28 mouse cellular contexts compared by ENCODE assay signal in the genomic region with DNA sequence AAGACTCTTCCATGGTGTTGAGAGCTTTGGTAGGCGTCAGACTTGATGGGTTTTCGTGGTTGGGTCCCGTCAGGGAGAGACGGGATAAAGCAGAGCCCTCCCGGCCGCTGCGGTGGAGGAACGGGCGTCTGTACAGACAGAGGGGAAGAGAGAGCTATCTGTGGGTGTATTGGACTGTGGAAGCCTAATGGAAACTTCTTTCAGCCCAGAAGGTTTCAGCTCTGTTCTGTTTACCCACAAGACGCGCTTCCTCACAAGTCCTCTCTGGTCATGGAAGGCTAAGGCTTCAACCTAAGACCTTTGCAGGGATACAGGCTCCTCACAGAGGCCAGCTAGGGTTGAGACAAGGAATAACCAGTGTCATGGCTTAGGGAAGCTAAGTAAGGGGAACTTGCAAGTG.
"Had no signal": no experiment of that assay in that cellular context is flagged by ENCODE, and none has a peak within 500 bp of the region (broad histone marks: within the 10 kb centered on the region; RNA-seq: fewer than 3 reads in every experiment).

No protein-coding gene starts in this region.

- H3K27ac ChIP-seq: embryonic facial prominence, embryonic 10.5 days; embryonic facial prominence, embryonic 12.5 days; embryonic facial prominence, embryonic 13.5 days; embryonic facial prominence, embryonic 15.5 days; forebrain, embryonic 12.5 days; forebrain, embryonic 13.5 days; forebrain, embryonic 15.5 days; gastrocnemius, adult 2 months; heart, adult 2 months; heart, embryonic 10.5 days had no signal

- H3K27me3 ChIP-seq: embryonic facial prominence, embryonic 12.5 days; embryonic facial prominence, embryonic 13.5 days; embryonic facial prominence, embryonic 15.5 days; forebrain, embryonic 12.5 days; forebrain, embryonic 13.5 days; forebrain, embryonic 15.5 days had no signal

- H3K4me1 ChIP-seq: embryonic facial prominence, embryonic 12.5 days; embryonic facial prominence, embryonic 15.5 days; forebrain, embryonic 12.5 days; heart, embryonic 10.5 days had no signal

- H3K9ac ChIP-seq: embryonic facial prominence, embryonic 12.5 days; embryonic facial prominence, embryonic 13.5 days; embryonic facial prominence, embryonic 15.5 days; forebrain, embryonic 12.5 days; forebrain, embryonic 13.5 days; forebrain, embryonic 15.5 days; forebrain, postnatal 0 days had no signal

- DNase-seq: cerebellum, adult 2 months; cerebellum, adult 8-10 months; cerebellum, adult 9-10 months; cerebellum, adult 9-11 months; cerebellum, postnatal 10 days; cerebellum, postnatal 14 days; cerebellum, postnatal 25 days; cerebellum, postnatal 36 days; embryo, embryonic 11 days; forebrain, postnatal 0 days; gastrocnemius, adult 2 months; gastrocnemius, postnatal 10 days; gastrocnemius, postnatal 14 days; gastrocnemius, postnatal 25 days; gastrocnemius, postnatal 36 days; heart, adult 18-20 months; heart, adult 2 months had no signal

- H3K4me3 ChIP-seq: embryonic facial prominence, embryonic 10.5 days; embryonic facial prominence, embryonic 12.5 days; embryonic facial prominence, embryonic 13.5 days; embryonic facial prominence, embryonic 15.5 days; erythroblast, embryonic 14.5 days; forebrain, embryonic 12.5 days; forebrain, embryonic 13.5 days; forebrain, embryonic 15.5 days; gastrocnemius, adult 2 months; heart, adult 2 months; heart, embryonic 10.5 days had no signal

- H3K4me2 ChIP-seq: embryonic facial prominence, embryonic 12.5 days; embryonic facial prominence, embryonic 13.5 days; embryonic facial prominence, embryonic 15.5 days; forebrain, embryonic 12.5 days; forebrain, embryonic 13.5 days; forebrain, embryonic 15.5 days had no signal

- ATAC-seq: forebrain, embryonic 13.5 days; forebrain, embryonic 14.5 days; forebrain, embryonic 15.5 days; forebrain, embryonic 16.5 days; forebrain, postnatal 0 days had no signal

- H3K9me3 ChIP-seq: embryonic facial prominence, embryonic 10.5 days; embryonic facial prominence, embryonic 12.5 days; embryonic facial prominence, embryonic 13.5 days; embryonic facial prominence, embryonic 15.5 days; forebrain, embryonic 12.5 days; forebrain, embryonic 13.5 days; forebrain, embryonic 15.5 days; heart, embryonic 10.5 days had no signal
